Mouse (Mus musculus): ENCODE measurements around the gene Ccl11. TPM values are rescaled to one million over a fixed set of nuclear protein-coding genes. Genes with fewer than 3 reads are reported as not detected.

Ccl11 gene
- polyA plus RNA-seq, 1 experiment from 2014 or later, result 61.1 TPM

GRCm38 (mm10) chr11:82099511-82100323, 42.1 kb downstream of the Ccl11 start:
- ATAC-seq (replicated peaks; ENCODE audit: low FRiP score, low TSS enrichment, low read depth) (no peak), DNase-seq (ENCODE audit: low spot score) (no peak)
- Histone ChIP-seq H3K9me3 (ENCODE audit: control insufficient read depth, low read length) (no peaks in the 10 kb centered on the region), H3K4me2 (ENCODE audit: low read length) (no peak overlapping the region), H3K36me3 (ENCODE audit: control insufficient read depth, insufficient read depth, low read length) (no peaks in the 10 kb centered on the region), H3K27ac (ENCODE audit: low read depth) (peak overlapping the region; percentile 40; the same call in 1 of the 2 replicates), H3K4me1 (replicated peaks; ENCODE audit: control insufficient read depth, insufficient read depth, low read length) (no peaks in the 10 kb centered on the region), H3K9ac (ENCODE audit: low read length) (no peak overlapping the region), H3K27me3 (replicated peaks; ENCODE audit: control insufficient read depth, insufficient read depth, low read length) (no peaks in the 10 kb centered on the region), H3K4me3 (ENCODE audit: low read depth, low read length) (no peak overlapping the region)
- 62% methylated on average over 10 of the region's 10 CpGs for WGBS

DNA sequence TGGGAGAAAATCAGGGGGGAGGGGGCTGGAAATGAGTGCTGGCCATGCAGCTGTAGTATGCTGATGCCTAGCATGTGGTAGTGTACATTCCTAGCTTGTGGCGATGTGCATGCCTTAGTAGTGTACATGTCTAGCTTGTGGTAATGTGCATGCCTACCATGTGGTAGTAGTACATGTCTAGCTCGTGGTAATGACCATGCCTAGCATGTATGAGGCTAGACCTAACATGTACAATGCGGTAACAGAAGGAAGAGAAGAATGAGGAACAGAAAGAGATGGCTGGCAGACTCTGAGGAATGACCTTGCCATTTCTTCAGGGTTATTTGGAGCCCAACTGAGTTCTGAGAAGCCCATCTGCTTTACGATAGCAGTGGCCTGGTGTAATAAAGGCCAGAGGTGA, 43.5 kb downstream of the Ccl11 start:
- ATAC-seq (replicated peaks; ENCODE audit: low FRiP score, low TSS enrichment, low read depth) (no peak), DNase-seq (ENCODE audit: low spot score) (no peak)
- H3K27me3 ChIP-seq (replicated peaks; ENCODE audit: control insufficient read depth, insufficient read depth, low read length), result no peaks in the 10 kb centered on the region
- WGBS, result 84% methylated on average over 4 of the region's 4 CpGs
- H3K4me1 ChIP-seq (replicated peaks; ENCODE audit: control insufficient read depth, insufficient read depth, low read length), result no peaks in the 10 kb centered on the region
- H3K36me3 ChIP-seq (ENCODE audit: control insufficient read depth, insufficient read depth, low read length), result no peaks in the 10 kb centered on the region
- H3K4me3 ChIP-seq (ENCODE audit: low read depth, low read length), result no peak overlapping the region
- H3K9ac ChIP-seq (ENCODE audit: low read length), result no peak overlapping the region
- H3K4me2 ChIP-seq (ENCODE audit: low read length), result no peak overlapping the region
- H3K27ac ChIP-seq (ENCODE audit: low read depth), result peak overlapping the region; percentile 29; the same call in 1 of the 2 replicates
- H3K9me3 ChIP-seq (ENCODE audit: control insufficient read depth, low read length), result 0 out of 2 replicates have a peak, but pooled peaks cover 4% of the 10 kb centered on the region

- Histone ChIP-seq H3K9me3 (ENCODE audit: control insufficient read depth, low read length) (0 out of 2 replicates have a peak, but pooled peaks cover 4% of the 10 kb centered on the region), H3K9ac (ENCODE audit: low read length) (no peak within 1 kb of the TSS), H3K4me3 (ENCODE audit: low read depth, low read length) (no peak within 1 kb of the TSS), H3K4me2 (ENCODE audit: low read length) (no peak within 1 kb of the TSS), H3K36me3 (ENCODE audit: control insufficient read depth, insufficient read depth, low read length) (no peaks in the 10 kb centered on the region), H3K27me3 (replicated peaks; ENCODE audit: control insufficient read depth, insufficient read depth, low read length) (no peaks in the 10 kb centered on the region), H3K4me1 (replicated peaks; ENCODE audit: control insufficient read depth, insufficient read depth, low read length) (no peaks in the 10 kb centered on the region), H3K27ac (ENCODE audit: low read depth) (peak within 1 kb of the TSS; percentile 29; the same call in 1 of the 2 replicates)
- ATAC-seq (replicated peaks; ENCODE audit: low FRiP score, low TSS enrichment, low read depth) (no peak), DNase-seq (ENCODE audit: low spot score) (no peak)
- 61% methylated on average over 2 of the region's 2 CpGs for WGBS
Observed at GRCm38 (mm10) chr11:82101529-82101928, 43.9 kb downstream of the Ccl11 start, which contains the start of gene Ccl12. TSS of gene Ccl12 (plus strand) at chr11:82101845.

DNA sequence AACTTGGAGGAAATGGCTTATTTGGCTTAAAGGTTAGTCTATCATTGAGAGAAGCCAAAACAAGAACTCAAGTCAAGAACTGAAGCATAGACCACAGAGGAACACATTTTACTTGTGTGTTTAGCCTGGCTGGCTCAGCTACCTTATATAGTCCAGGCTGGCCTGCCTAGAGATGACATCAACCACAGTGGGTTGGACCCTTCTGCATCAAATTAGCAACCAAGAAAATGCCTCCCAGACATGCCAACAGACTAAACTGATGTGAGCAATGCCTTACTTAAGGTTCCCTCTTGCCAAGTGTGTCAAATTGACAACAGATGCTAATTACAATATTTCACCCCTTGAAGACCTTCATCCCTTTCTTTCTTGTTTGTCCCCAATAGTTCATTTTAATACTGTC, 52.0 kb downstream of the Ccl11 start:
- no peaks in the 10 kb centered on the region for H3K27me3 ChIP-seq (replicated peaks; ENCODE audit: control insufficient read depth, insufficient read depth, low read length)
- no peak overlapping the region for H3K4me3 ChIP-seq (ENCODE audit: low read depth, low read length)
- H3K27ac ChIP-seq (ENCODE audit: low read depth), result no peak overlapping the region
- no peak for ATAC-seq (replicated peaks; ENCODE audit: low FRiP score, low TSS enrichment, low read depth)
- H3K9me3 ChIP-seq (ENCODE audit: control insufficient read depth, low read length), result 0 out of 2 replicates have a peak, but pooled peaks cover 4% of the 10 kb centered on the region
- no peak overlapping the region for H3K4me2 ChIP-seq (ENCODE audit: low read length)
- H3K9ac ChIP-seq (ENCODE audit: low read length), result no peak overlapping the region
- no peaks in the 10 kb centered on the region for H3K36me3 ChIP-seq (ENCODE audit: control insufficient read depth, insufficient read depth, low read length)
- DNase-seq (ENCODE audit: low spot score), result no peak
- H3K4me1 ChIP-seq (replicated peaks; ENCODE audit: control insufficient read depth, insufficient read depth, low read length), result no peaks in the 10 kb centered on the region

DNA sequence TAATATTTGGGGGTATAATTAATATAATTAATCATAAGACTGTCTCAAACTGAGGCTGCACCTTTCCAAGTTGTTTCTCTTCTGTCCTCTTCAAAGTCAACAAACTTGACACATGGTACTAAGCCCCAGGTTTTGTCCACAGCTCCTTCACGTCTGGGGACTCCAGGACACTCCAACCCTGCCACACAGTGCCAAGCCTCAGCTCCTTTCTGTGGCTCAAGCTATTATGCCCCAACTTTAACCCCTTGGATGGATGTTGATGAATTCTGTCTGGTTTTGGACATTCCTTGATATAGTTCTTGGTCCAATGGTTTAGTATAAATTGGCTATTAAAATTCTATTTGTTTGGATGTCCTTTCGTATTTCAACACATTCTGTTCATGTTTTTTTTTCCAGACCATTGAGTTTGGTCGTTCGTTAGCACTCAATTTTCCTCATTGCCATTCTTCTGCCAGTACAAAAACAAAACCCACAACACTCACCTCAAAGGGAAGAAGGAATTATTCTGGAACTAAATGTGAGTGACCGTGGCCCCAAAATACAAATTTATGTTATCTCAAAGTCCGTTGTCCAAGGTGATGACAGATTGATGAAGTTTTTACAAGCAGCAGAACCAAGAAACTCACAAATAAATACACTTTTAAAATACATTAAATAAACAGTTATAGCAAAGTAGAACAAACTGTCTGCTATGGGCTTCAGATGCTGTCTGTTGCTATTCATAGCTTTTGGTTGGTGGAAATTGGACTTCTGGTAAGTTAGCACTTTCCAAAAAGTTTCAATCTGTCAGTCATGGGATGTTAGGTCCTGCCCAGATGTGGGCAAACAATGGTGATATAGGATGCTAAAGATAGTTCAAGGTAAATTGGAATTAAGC, 53.0 kb downstream of the Ccl11 start:
- no peak overlapping the region for H3K9ac ChIP-seq (ENCODE audit: low read length)
- H3K9me3 ChIP-seq (ENCODE audit: control insufficient read depth, low read length), result no peaks in the 10 kb centered on the region
- no peaks in the 10 kb centered on the region for H3K27me3 ChIP-seq (replicated peaks; ENCODE audit: control insufficient read depth, insufficient read depth, low read length)
- no peak overlapping the region for H3K27ac ChIP-seq (ENCODE audit: low read depth)
- 71% methylated on average over 6 of the region's 6 CpGs for WGBS
- ATAC-seq (replicated peaks; ENCODE audit: low FRiP score, low TSS enrichment, low read depth), result no peak
- H3K4me3 ChIP-seq (ENCODE audit: low read depth, low read length), result no peak overlapping the region
- no peaks in the 10 kb centered on the region for H3K36me3 ChIP-seq (ENCODE audit: control insufficient read depth, insufficient read depth, low read length)
- no peak for DNase-seq (ENCODE audit: low spot score)
- no peak overlapping the region for H3K4me2 ChIP-seq (ENCODE audit: low read length)
- H3K4me1 ChIP-seq (replicated peaks; ENCODE audit: control insufficient read depth, insufficient read depth, low read length), result no peaks in the 10 kb centered on the region

Other genes starting within 250 kb of the Ccl11 start
- gene 5530401A14Rik, start 197.2 kb upstream of the Ccl11 start, polyA plus RNA-seq (2014; fragmentation: Nextera tagmentation; extraction: Ambion mirVana), result not detected in 2 replicates
- 0.16 and 0.22 TPM in 2 replicates for gene Asic2, start 89.4 kb upstream of the Ccl11 start, polyA plus RNA-seq (2014; fragmentation: Nextera tagmentation; extraction: Ambion mirVana)
- gene Ccl2, start 22.3 kb upstream of the Ccl11 start, polyA plus RNA-seq (2014; fragmentation: Nextera tagmentation; extraction: Ambion mirVana), result 14.0 and 17.4 TPM in 2 replicates
- not detected in 2 replicates for gene Gm17268, start 19.3 kb upstream of the Ccl11 start, polyA plus RNA-seq (2014; fragmentation: Nextera tagmentation; extraction: Ambion mirVana)
- gene Ccl7, start 12.1 kb upstream of the Ccl11 start, polyA plus RNA-seq (2014; fragmentation: Nextera tagmentation; extraction: Ambion mirVana), result 3.6 TPM in 2 replicates
- gene Ccl12, start 44.0 kb downstream of the Ccl11 start, polyA plus RNA-seq (2014; fragmentation: Nextera tagmentation; extraction: Ambion mirVana), result 5.0 and 6.0 TPM in 2 replicates
- not detected in 2 replicates for gene Ccl8, start 57.4 kb downstream of the Ccl11 start, polyA plus RNA-seq (2014; fragmentation: Nextera tagmentation; extraction: Ambion mirVana)
- gene Ccl1, start 247.9 kb downstream of the Ccl11 start, polyA plus RNA-seq (2014; fragmentation: Nextera tagmentation; extraction: Ambion mirVana), result not detected in 2 replicates